Mouse (Mus musculus): ENCODE results near the gene Dnajc30. TPM values are rescaled to one million over a fixed set of nuclear protein-coding genes. Genes with fewer than 3 reads are reported as not detected.

Dnajc30 gene
- total RNA-seq, 2 experiments from 2014 or later, result 39.1 to 43.1 TPM

DNA sequence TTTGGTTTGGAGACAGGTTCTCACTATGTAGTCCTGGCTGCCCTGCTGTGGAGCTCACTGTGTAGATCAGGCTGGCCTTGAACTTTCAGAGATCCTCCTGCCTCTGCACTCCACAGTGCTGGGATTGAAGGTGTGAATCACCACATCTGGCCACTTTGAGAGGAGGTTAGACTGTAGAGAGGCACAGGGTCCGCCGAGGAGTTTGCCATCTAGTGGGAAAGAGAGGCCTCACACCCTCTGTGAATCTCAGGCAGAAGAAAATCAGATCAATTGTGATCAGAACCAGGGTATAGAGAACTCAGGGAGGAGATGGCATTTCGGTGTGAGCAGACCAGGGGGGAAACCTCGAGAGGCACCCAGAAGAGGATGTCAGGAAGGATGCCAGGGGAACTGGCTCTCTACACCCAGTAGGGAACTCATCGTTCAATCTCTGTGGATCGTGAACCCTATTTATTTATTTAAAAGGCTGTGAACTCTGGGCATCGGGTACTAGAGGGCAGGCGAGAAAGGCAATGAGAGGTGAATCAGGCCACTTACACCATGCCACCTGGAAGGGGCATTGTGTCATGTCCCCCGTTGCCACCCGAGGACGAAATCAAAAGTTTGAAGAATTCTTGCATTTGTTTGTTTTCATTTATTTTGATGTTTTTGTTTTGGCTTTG is 40.1 kb downstream of the Dnajc30 start:
- peak; percentile 77 for TF ChIP-seq CTCF (conservative IDR thresholded peaks at IDR 0.05)
- H3K27ac ChIP-seq, result no peak overlapping the region
- H3K4me3 ChIP-seq, result no peak overlapping the region
- no peak for DNase-seq (ENCODE audit: low spot score in 2 of 2)

DNA sequence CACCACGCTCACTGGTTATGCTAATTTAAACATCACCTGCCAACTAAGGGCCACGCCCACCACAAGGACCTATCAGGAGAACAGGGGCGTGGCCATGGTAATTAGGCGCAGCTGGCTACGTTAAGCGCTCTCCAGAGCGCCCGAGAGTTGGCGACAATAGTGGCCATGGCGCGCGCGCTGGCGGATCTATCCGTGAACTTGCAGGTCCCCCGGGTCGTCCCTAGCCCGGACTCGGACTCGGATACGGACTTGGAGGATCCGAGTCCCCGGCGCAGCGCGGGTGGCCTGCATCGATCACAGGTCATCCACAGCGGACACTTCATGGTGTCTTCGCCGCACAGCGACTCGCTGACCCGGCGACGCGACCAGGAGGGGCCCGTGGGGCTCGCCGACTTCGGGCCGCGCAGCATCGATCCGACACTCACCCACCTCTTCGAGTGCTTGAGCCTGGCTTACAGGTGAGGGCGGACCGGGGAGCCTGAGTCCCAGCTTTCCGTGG is 42.8 kb downstream of the Dnajc30 start:
- peak overlapping the region; percentile 54 for H3K4me3 ChIP-seq
- no peak for TF ChIP-seq CTCF (conservative IDR thresholded peaks at IDR 0.05)

DNA sequence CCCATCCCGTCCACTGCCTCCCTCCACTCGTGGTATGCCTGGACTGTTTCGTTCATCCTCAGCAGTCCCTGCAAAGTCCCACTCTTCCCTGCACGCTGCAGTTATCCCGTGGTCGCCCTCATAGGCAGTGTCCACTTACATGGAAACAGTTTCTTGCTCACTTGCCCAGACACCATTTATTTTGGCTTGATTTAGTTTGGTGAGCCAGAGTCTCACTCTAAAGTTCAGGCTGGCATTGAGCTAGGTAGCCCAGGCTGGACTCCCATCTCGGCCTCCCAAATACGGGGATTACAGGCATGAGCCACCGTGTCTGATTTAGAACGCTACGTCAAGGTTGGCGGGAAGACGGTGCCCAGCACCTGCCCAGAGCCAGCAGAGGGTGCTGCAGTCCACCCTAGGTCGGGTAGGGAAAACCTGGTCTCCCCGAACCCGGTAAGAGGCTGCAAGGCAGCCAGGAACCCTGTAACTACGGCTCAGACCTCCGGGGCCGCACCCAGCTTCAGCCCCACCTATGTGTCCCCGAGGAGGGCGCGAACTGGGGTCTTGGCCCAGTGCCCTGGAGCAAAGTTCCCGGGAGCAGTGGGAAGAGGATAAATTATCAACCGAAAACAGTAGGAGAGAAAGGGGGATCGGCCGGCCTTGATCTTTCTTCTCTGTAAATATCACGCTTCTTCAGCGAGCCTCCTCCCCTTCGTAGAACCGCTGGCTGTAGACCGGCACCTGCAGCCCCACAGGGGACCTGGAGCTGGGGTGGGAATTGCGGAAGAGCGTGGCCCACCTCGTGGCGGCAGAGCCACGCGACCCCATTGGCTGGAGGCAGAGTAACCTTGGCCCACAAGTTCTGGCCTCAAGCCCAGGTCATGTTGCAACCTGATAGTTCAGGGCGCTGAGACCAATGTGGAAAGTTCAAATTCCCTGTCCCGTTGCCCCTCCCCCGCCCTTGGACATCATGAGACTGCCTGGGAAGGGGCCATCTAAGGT is 43.8 kb downstream of the Dnajc30 start:
- no peak for DNase-seq (ENCODE audit: low spot score in 2 of 2)
- TF ChIP-seq CTCF (conservative IDR thresholded peaks at IDR 0.05), result peak; percentile 71
- Histone ChIP-seq H3K4me3 (peak overlapping the region; percentile 17; the same call in 1 of the 2 replicates), H3K27ac (no peak overlapping the region)

More for the DNA sequence above, 42.8 kb downstream of the Dnajc30 start:
- peak; percentile 51 to 53 for DNase-seq (ENCODE audit: low spot score in 2 of 2)
- no peak overlapping the region for H3K27ac ChIP-seq

DNA sequence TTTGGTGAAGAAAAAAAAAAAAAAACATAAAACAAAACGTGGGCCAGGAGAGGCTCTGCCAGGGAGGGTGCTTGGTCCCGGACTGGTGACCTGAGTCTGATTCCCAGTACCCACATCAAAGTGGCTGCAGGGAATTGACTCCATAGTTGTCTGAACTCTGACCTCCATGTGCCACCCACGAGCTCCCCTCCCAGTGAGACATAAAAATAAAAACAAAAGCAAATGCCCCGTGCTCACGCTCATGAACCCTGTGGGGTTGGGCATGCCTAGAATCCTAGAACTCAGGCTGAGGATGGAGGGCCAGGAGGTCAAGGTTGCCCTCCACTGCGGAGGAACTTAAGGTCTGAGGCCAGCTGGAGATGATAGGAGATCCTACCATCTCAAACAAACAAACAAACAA is 45.0 kb downstream of the Dnajc30 start:
- no peak overlapping the region for H3K4me3 ChIP-seq
- TF ChIP-seq CTCF (conservative IDR thresholded peaks at IDR 0.05), result no peak

DNA sequence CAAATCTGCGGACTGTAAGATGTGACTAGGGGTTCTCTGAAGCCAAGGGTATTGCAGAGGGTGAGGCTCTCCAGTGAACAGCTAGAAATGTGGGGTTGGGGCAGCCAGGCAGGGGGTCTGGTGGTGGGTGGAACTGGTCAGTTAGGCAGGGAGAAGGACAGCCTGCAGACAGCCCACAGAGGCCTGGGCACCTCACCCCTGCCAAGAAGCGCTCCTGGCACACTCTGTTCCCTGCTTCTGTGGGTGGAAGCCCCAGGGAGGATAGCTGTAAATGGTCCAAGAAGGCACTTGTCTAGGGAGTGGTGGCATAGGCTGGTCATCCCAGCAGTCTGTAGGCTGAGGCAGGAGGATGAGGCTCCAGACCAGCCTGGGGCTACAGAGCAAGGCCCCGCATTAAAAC is 45.4 kb downstream of the Dnajc30 start:
- H3K27ac ChIP-seq, result no peak overlapping the region
- no peak overlapping the region for H3K4me3 ChIP-seq
- no peak for DNase-seq (ENCODE audit: low spot score in 2 of 2)
- TF ChIP-seq CTCF (conservative IDR thresholded peaks at IDR 0.05), result no peak

More for the DNA sequence above, 45.0 kb downstream of the Dnajc30 start:
- DNase-seq (ENCODE audit: low spot score in 2 of 2), result no peak
- H3K27ac ChIP-seq, result no peak overlapping the region

DNA sequence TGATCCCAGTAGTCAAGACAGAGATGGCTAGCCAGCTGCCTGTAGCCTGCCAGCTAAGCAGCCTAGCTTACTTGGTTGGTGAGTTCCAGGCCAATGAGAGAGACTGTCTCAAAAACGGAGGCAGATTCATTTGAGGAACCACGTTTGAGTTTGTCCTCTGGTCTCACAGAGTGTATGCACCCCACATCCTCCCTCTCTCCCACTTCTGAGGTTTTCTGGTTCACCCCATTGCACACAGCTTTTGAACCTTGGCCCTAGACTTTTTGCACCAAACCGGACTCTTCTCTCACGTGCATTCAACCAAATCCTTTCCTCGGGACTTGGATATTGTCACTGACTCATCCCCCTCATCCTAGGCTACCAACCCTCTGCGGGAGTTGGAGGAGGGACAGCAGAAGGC is 46.0 kb downstream of the Dnajc30 start:
- no peak for DNase-seq (ENCODE audit: low spot score in 2 of 2)
- H3K4me3 ChIP-seq, result no peak overlapping the region
- no peak overlapping the region for H3K27ac ChIP-seq
- TF ChIP-seq CTCF (conservative IDR thresholded peaks at IDR 0.05), result no peak

DNA sequence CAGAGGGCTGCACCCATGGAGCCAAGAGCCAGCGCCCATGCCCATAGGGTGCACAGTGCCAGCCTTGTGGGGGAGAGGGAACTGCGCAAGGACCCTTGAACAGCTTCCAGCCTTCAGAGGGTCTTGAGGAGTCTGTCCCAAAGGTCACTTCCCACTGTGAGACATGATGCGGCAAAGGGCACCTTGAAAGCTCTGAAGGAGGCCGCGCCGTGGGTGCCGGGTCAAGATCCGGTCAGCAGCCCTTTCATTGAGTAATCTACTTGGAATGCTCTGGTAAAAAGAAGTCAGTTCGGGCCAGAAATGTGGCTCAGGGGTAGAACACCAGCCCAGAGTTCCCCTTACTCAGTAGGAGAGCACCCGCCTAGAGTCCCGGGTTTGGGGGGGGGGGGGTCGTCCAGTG is 49.8 kb downstream of the Dnajc30 start:
- Histone ChIP-seq H3K27ac (no peak overlapping the region), H3K4me3 (no peak overlapping the region)
- DNase-seq (ENCODE audit: low spot score in 2 of 2), result no peak
- no peak for TF ChIP-seq CTCF (conservative IDR thresholded peaks at IDR 0.05)

DNA sequence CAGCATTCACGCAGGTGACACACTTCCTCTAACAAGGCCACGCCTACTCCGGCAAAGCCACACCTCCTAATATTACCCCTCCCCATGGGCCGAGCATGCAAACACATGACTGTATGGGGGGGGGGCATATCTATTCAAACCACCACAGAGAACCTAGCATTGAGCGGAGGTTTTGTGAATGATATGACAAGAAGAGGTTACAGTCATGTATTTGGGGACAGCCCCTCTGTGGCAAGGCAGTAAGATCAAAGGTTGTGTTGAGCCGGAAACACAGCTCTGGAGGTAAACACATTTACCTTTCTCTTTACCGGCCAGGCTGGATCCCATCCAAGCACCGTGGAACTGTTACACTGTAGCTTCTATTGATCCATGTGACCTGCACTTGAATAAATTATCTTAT is 51.2 kb downstream of the Dnajc30 start:
- no peak for TF ChIP-seq CTCF (conservative IDR thresholded peaks at IDR 0.05)
- Histone ChIP-seq H3K4me3 (no peak overlapping the region), H3K27ac (no peak overlapping the region)
- no peak for DNase-seq (ENCODE audit: low spot score in 2 of 2)

Other genes starting within 250 kb of the Dnajc30 start
- gene Tmem270, start 157.5 kb upstream of the Dnajc30 start, total RNA-seq (2021), result not detected
- not detected for gene Cldn13, start 148.7 kb upstream of the Dnajc30 start, total RNA-seq (2021)
- 10 to 100 TPM in 1 of 2 experiments, 1 to 10 TPM in 1; 8.2 to 10.8 TPM for gene Mettl27, start 131.8 kb upstream of the Dnajc30 start, total RNA-seq (2021)
- not detected for gene Cldn4, start 117.3 kb upstream of the Dnajc30 start, total RNA-seq (2021)
- under 1 TPM in 1 of 2 experiments, not detected in 1; 0.37 TPM for gene Cldn3, start 78.0 kb upstream of the Dnajc30 start, total RNA-seq (2021)
- gene Abhd11, start 55.0 kb upstream of the Dnajc30 start, total RNA-seq (2021), result 10 to 100 TPM; 30.0 to 32.7 TPM
- 10 to 100 TPM; 92.3 to 97.6 TPM for gene Stx1a, start 40.7 kb upstream of the Dnajc30 start, total RNA-seq (2021)
- gene Bud23, start 757 bp downstream of the Dnajc30 start, total RNA-seq (2021), result 10 to 100 TPM; 49.9 to 53.4 TPM
- gene Vps37d, start 14.1 kb downstream of the Dnajc30 start, total RNA-seq (2021), result 10 to 100 TPM; 29.4 to 30.3 TPM
- 1 to 10 TPM; 6.2 to 6.7 TPM for gene Mlxipl, start 25.7 kb downstream of the Dnajc30 start, total RNA-seq (2021)
- 10 to 100 TPM; 29.8 to 32.0 TPM for gene Tbl2, start 85.5 kb downstream of the Dnajc30 start, total RNA-seq (2021)
- 10 to 100 TPM; 55.1 to 62.6 TPM for gene Bcl7b, start 104.1 kb downstream of the Dnajc30 start, total RNA-seq (2021)
- gene Baz1b, start 123.1 kb downstream of the Dnajc30 start, total RNA-seq (2021), result 10 to 100 TPM; 79.9 to 87.5 TPM
- 1 to 10 TPM; 4.5 to 5.0 TPM for gene Fzd9, start 187.0 kb downstream of the Dnajc30 start, total RNA-seq (2021)

Data from layer of hippocampus, adult 2 months (tissue).